Mouse (Mus musculus): ENCODE data around the gene Adgrv1. TPM values are rescaled to one million over a fixed set of nuclear protein-coding genes. Genes with fewer than 3 reads are reported as not detected.

The Adgrv1 gene
- total RNA-seq, 2 experiments from 2014 or later = 0.29 to 0.32 TPM

DNA sequence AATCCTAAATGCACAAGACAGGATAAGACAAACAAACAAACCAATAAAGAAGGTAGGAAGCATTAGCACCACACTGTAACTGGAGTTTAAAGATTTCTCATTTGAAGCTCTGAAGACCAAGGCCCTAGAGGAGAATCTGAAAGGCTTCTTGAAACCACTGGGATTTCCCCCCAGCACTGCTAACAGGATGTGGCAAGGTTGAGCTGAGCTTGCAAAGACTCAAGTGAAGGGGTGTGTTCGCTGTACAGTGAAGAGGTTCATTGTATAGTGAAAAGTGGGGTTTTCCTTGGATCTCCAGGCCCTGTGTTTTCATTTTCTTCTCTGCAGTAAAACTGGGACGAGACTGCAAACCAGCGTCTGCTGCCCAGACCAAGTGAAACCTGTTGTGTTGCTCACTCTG, 456.9 kb downstream of the Adgrv1 start:
- no peak for DNase-seq (ENCODE audit: low spot score in 2 of 2)

DNA sequence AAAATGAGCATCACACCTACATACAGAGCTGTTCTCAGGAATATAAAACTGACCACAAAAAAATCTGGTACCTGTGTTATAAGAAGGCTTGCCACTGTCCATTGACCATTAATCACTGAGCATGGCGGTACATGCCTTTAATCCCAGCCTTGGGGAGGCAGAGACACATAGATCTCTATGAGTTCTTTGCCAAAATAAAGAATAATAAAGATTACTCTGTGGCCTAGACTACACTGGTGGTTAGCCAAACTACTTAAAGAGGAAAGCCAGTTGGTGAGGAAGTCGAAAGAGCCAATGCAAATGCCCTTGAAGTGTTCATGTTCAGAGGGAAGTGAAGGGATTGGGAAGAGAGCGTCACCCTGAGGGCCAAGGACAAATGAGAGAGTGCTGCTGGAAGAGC, 461.8 kb downstream of the Adgrv1 start:
- no peak for DNase-seq (ENCODE audit: low spot score in 2 of 2)

DNA sequence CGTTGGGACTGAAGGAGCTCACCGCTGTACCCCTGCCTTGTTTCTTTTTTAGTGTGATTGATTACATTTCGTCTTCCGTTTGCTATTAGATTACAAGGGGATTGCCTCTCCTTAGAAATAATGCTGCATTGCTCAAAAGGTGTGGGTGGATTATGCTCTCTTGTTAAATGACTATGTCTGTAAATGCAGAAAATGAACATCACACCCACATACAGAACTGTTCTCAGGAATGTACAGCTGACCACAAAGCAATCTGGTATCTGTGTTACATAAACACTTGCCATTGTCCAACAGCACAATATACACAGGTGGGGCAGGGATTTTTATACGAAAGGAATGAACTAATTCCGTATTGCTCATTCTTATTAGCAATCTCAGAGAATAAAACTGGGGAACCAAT, 465.5 kb downstream of the Adgrv1 start:
- DNase-seq (ENCODE audit: low spot score in 2 of 2) = no peak

DNA sequence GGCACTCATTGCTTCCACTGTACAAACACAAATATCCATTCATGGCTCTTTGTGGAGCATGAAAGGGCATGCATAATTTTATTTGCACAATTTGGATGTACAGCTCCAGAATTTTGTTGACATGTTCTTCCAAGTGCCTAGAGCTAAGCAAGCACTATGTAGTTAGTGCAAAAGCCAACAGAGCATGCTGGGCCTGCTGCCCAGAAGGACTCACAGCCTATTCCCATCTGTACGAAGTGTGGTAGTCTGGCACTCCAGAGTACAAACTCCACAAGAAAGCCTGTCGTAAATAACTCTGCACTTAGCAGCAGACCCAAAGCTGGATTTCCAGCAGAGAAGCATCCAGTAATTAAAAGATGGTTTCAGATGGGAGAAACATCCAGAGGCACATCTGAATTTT, 473.1 kb downstream of the Adgrv1 start:
- peak in 1 of 2 experiments; percentile 20 for DNase-seq (ENCODE audit: low spot score in 2 of 2)

DNA sequence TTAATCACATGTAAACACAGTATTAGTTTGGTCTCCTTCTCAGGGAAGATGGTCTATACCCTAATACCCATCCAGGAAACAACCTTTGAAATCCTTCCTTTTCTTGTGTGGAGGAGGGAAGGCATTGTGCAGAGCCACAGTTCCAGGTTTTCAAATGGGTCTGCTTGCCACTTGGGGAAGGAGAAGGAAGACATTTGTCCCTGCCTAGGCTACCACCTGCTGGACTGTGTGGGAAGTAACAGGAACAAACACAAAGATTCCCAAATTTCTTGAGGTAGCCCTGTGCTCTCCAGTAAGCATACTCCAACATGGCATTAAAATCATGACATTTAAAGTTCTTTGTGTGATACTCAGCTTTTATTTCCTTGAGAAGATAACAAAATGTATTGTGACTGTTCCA, 477.6 kb downstream of the Adgrv1 start:
- peak in 1 of 2 experiments; percentile 46 for DNase-seq (ENCODE audit: low spot score in 2 of 2)

DNA sequence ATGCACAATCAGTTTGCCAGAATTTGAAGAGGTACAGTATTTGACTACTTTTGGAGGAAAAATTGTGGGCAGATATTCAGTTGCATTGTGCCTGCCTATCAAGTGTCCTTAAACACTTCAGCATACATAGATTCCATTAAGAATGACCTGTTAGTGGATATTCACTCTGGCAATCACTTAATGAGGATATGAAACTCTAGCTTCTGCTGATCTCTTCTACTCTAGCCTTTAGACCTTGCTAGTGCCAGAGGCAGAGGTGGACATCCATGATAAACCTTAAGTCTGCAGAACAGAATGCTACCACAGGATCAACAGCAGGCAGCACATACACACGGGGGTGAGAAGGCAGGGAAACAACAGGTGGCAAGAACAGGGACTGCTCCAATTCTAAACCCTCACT, 488.5 kb downstream of the Adgrv1 start:
- DNase-seq (ENCODE audit: low spot score in 2 of 2) = no peak

DNA sequence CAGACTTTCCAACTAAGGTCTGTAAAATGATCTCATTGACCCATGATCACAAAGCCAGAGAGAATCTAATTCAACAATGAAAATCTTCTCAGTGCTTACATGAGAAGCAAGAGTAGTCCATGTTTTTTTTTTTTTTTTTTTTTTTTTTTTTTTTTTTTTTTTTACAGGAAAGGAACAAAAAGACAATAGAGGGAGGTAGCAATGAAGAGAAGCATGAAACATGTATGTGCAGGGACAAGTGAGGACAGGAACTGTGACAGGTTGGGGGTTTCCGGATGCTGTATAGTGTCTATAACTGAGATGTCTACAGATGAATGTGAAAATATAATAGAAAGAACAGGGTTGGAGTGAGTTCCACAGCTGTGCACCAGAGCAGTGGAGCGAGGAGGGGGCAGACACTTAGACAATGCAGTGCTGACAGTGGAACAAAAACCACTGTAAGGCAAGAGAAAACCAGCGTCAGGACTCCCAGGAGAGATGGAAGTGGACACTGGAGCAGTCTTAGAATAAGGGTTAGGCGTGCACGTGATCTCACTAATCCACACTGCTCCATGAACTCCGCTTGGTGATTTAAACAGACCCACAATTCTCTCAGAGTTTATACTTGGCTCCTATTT, 490.6 kb downstream of the Adgrv1 start:
- no peak for DNase-seq (ENCODE audit: low spot score in 2 of 2)

DNA sequence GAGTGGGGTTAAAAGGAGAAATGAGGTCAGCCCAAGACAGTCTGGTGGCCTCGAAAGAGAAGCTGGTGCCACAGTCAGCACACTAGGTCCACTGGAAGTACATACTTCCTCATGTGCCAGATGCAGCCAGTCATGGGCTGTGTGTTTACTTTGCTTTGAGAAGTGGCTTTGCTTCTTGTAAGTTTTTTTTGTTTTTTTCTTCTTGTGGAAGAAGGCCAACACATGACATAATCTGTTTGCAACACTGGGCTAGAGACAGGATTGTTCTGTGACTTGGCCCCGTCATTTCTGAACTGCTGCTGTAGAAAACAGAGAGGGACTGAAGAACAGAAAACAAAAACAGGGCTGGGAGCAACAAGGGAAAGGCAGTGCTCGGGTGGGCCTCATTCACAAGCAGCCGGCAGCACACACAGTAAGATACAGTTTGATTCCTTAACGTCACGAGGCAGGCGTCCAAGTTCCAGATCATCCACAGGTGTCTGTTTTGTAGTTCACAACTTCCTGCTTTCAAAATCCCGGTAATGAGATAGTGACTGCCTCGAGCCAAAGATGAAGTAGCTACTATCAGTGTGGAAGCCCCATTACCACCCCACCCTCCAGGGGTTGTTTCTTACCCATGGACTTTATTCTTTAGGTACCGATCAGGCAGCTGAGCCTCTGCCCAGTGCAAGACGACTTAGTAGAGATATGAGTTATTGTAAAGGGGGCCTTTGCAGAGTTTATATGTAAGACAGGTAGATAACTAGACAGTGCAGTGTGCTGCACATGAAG, 496.1 kb downstream of the Adgrv1 start:
- peak in 1 of 2 experiments; percentile 31 for DNase-seq (ENCODE audit: low spot score in 2 of 2)

DNA sequence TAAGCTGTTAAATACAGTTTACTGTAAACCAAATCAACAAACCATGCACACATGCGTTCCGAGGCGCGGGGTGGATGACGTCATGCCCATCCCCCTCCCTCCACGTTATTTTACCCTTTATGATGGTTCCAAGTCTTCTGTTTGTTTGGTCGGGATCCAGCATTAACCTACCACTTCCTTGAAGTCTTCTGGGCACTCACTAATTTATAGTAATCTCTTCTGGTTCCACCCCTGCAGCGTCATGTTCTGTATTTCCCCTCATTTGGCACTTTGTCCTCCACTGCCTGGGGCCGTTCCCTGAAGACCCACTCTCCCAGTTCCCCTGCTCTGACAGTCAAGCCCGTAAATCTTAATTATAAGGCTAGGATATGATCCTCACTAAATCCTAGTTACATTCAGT, 497.0 kb downstream of the Adgrv1 start:
- no peak for DNase-seq (ENCODE audit: low spot score in 2 of 2)

DNA sequence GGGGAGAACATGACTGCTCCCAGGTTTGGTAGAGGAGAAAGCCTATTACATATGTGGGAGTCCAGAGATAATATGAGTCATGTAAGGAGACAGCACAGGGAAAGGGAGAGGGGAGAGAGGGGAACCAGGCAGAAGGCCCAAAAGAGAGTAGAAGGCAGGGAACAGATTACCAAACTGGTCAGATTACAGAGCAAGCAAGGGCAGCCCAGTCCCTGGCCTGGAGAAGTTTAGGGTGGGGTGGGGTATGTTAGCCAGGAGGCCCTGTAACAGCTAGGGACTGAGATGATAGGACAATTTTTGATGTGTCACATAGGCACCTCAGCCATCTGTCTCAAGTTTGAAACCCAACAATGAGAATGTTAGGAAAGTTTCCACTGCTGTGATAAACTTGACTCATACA, 498.5 kb downstream of the Adgrv1 start:
- no peak for DNase-seq (ENCODE audit: low spot score in 2 of 2)

DNA sequence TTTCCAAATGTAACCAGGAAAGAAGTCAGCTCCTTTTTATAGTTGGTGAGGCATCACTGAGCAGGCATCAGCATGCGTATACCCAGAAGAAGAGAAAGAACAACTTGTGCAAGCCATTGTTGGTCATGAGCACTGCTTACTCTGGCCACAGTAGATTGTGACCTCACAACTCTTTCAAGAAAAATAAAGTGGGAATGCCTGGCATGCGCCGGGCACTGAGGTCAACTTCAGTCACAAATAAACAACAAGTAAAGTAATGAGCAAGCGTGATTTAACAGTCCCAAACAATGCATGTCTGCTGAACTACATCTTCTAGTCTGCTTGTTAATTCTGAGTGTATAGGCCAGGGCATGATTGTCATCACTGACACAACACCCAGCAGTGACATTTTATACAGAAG, 499.6 kb downstream of the Adgrv1 start:
- no peak for DNase-seq (ENCODE audit: low spot score in 2 of 2)

DNA sequence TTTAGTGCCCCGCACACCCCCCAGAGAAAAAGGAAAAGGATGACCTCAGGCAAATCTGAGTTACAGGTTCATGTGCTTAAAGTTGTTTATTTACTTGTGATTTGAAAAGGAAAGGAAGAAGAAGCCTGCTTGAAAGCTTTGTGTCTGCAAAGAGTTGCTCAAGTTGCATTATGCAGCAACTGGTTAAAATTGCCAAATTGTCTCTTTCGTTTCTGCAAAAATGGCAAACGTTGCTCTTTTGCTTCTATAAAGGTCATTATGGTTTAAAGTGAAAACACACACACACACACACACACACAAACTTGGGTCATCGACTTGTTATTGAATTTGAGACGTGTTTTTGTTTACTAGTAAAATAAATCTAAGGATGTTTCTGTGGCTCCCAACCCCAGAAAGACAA, 500.3 kb downstream of the Adgrv1 start:
- DNase-seq (ENCODE audit: low spot score in 2 of 2) = no peak

DNA sequence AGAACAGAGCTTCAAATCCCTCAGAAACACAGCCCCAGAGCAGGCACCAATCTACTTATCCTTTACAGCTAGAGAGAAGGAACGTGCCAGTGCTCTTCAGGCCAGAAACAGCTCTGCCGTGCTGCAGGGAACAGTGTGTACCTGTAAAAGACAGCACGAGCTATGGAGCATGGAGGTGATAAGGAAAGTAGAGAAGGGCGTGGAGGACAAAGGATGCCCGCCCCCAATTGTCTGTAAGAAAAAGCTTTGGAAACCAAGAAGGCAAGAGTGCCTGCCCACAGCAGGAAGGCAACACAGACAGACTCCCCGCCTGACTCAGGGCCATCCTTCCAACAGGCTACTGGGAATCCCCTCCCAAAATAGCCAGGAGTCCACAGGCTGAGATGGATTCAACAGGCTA, 501.1 kb downstream of the Adgrv1 start:
- no peak for DNase-seq (ENCODE audit: low spot score in 2 of 2)

DNA sequence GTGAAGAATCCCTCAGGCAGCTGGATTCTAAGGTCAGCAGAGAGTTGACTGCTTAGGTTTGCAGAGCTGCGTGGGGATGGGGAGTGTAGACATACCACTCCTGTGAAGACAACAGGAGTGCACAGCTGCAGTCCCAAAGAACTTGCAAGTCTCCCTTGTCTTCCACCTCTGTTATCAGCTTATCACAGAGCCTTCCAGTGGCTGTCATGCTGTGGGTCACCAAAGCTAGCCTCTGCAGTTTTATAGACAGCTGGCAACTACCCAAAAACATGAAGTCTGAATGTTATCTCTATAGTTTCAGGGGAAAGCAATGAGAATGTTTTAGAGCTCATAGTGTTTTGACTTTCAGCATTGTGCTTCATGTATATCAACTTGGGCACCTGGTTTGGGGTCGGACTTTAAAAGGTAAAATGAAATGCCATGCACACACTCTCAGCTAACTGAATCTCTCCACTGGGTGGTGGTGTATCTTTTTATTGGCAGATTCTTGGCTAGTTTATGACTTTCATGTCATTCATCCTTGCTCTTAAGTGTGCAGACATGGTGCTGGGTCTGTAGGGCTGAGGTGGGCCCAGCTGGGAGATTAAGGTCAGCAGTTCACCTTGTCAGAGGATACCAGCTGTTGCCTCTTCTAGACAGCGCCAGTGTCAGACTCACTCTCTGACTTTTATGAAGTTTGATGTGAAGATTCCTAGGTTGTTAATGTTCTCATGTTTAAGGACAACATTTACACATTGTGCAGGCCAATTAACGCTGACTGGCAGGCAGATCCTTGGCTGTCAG, 502.0 kb downstream of the Adgrv1 start:
- no peak for DNase-seq (ENCODE audit: low spot score in 2 of 2)

DNA sequence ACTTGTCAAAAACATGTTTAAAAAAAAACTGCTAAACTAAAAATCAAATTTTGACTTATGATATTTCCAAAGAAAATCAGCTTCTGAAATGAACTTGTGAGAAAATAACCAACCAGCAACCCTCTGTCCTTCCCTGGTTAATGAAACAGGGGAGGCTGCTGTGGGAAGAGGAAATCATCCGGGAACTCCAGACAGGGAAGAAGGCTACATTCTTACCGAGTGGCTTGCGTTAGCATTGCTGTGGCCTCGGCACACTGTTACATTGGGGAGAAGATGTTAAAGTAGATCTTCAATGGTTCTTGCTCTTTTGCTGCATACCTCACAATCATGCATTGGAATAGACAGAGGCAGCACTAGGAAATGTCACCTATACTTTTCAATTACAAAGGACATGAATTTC, 507.1 kb downstream of the Adgrv1 start:
- DNase-seq (ENCODE audit: low spot score in 2 of 2) = no peak

DNA sequence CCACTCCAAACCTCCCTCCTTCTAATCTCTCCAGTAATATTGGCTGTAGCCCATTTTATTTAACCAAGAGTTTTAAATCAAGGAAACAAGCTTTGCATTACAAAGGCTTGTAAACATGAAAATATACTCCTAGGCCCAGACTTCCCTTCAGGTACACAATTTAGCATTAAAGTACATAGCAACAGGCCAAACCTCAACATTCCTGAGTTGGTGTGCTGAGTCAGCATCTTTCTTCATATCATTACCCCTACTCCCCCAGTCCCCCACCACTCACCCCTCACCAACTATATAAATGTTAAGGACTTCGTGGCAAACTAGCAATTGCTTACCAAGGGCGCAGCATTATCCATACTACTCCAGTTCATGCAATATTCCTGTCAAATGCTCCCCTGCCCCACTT, 510.7 kb downstream of the Adgrv1 start:
- no peak for DNase-seq (ENCODE audit: low spot score in 2 of 2)

DNA sequence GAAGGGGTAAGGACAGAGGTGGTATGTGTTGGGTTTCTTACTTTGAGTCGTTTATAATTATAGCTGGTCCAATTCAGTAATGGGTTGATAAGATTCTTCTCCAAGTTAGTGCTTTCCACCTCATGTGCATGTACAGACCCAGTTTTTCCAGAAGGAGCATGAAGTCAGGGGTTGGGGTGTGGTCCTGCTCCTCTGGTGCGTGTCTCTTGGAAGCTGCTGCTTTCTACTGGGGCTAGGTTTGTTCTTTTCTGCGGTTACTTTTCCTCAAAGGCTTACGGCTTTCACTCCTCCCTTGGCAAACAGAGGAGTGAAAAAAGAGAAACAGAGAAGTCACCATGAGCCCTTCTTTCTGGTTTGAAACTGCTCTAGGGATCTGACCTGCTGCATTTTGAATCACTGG, 522.5 kb downstream of the Adgrv1 start:
- DNase-seq (ENCODE audit: low spot score in 2 of 2) = no peak

DNA sequence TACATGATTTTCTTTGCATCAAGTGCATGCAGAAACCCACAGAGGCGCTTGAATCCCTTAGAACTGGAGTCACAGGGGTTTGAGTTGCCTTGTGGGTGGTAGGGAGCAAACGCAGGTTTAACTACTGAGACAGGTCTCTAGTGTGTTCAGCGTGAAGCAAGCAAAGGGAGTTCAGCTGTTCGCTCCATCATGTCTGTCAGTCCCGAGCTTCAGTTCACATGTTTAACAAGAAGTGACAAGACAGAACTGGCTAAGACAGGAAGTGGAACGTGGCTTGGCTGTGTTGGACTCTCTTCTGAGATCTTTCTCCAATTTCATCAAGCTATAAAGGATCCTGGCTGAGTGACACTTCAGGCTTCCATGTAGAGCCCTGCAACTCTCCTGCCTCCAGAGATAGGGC, 523.3 kb downstream of the Adgrv1 start:
- DNase-seq (ENCODE audit: low spot score in 2 of 2) = no peak

DNA sequence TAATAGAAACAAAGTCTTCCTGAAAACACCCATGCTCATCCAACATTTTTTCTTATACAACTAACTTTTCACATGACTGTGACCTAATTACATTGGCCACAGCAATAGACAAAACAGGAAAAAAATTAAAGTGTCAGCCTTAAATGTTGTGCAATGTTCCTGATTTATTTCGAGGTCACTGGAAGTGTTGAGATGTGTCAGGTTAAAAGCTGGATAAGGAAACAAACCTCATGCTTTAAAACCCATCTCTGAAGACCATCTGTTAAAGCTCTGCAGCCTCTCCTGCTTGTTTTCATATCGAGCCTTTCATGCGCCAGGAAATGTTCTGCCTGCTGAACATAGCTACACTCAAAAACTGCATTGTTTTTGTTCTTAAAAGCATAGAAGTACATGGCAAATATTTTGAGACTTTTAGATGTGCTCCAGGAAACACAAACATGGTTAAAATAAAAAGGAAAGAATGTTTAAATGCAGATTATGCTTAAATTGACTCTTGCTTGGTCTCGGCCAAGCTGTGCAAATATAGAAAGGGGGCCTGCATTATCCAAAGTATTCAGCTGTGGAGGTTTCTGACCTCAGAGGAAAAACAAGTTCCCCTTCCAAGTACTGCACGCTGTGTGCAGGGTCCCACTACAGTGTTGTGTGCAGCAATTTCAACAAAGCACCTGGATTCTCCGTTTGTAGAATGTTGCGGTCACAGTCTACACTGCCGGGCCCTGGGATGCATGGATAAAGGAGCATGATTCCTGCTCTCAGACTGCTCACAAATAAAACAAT, 524.2 kb downstream of the Adgrv1 start:
- DNase-seq (ENCODE audit: low spot score in 2 of 2) = no peak

DNA sequence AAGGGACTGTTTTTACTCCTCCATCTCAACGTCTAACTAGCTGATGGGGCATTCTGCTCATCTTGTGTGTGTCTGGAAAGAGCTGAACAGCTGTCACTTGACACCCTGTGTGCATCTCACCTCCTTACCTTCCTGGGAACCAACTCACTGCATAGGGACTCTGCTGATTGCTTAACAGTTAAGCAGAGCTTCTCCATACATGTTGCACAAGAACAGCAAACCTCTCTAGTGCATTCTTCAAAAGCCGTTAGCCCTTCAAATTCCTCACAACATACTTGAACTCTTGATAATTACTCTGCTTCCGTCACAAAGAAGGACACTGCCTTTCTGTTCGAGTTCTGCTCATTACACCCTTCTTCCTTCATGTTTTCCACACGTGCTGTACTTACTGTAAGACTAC, 525.5 kb downstream of the Adgrv1 start:
- DNase-seq (ENCODE audit: low spot score in 2 of 2) = no peak

DNA sequence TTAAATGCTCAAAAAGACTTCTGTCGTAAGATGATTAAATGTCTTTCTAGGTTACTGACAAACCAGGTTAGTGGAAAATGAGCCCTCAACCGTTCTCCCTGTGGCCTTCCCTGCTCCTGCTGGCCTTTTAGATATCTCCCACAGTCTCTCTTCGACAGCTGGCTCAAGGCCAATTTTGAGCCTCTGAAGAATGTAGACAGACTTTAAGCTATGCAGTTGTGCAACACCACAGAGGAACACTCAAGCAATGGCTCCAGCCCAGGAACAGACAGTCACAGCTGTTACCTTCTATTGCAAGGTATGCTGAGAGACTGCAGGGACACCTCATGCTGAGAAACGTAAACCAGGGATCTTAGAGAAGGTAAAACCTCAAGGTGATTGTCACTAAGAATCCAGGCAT, 529.2 kb downstream of the Adgrv1 start:
- peak in 1 of 2 experiments; percentile 65 for DNase-seq (ENCODE audit: low spot score in 2 of 2)

DNA sequence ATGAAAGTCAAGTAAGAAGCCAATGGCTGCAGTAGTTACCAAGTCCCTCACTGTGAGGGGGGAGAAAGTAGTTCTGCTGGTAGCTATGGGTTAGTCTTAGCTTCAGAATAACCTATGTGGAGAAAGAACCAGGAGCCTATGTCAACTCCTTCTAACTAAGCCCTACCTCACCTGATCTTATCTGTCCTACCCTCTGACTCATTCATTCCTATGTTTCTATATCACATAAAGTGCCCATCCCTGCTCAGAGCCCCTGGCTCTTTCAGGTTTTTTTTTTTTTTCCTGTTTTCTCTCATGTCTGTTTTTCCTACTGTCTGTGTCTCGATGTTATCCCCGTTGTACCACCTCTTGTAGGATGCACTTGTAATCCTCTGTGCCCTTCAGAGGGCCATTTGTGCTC, 536.5 kb downstream of the Adgrv1 start:
- no peak for DNase-seq (ENCODE audit: low spot score in 2 of 2)

Measured in gastrocnemius, postnatal 4 days (tissue).